ENCODE assay signal across 8 mouse cellular contexts in the genomic region with DNA sequence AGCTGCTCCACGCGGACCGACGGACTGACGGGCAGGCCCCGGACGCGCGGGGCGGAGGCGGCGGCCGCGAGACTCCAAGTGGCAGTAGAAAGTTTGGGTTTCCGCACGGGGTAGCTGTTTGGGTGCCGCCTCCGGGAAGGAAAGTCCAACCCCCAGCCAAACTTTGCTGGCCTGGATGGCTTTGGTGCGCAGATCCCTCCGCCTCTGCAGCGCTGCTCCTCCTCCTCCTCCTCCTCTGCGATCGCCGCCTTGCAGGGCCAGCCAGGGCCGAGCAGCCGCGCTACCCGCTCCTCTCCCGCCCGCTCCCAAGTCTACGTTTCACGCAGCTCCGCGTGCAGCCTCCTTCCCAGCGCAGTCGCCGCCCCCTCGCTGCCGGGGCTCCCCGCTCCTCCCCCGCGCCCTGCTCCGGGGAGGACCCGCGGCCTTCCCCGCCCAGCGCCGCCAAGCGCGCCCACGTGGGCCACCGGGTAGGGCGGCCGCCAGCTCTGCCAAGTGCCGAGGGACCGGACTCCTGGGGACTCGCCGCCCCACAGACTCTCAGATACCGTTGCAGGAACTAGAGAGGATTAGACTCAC. TPM values are rescaled to one million over a fixed set of nuclear protein-coding genes. Genes with fewer than 3 reads are reported as not detected.
DNase-seq lines count a peak whose midpoint lies in the region; ATAC-seq and TF ChIP-seq lines count a peak whose summit lies in the region.

A gene (minus strand): TSS at position 130 of the 576 bp plus-strand sequence.

- H3K4me1 ChIP-seq in G1E (ENCODE audit: insufficient read depth, low read depth, low read length) = no peaks in the 10 kb centered on the region; the same call in 1 of the 2 replicates
- peaks cover 53% of the 10 kb centered on the region for H3K4me1 ChIP-seq in forebrain, embryonic 15.5 days
- H3K4me1 ChIP-seq in lung, adult 2 months (ENCODE audit: control insufficient read depth, insufficient read depth, low read length) = no peaks in the 10 kb centered on the region
- peaks cover 60% of the 10 kb centered on the region for H3K4me1 ChIP-seq in neural tube, embryonic 15.5 days

- H3K4me3 ChIP-seq in G1E (ENCODE audit: low read depth, low read length) = peak within 1 kb of the TSS; percentile 59
- H3K4me3 ChIP-seq in forebrain, embryonic 15.5 days = peak within 1 kb of the TSS; percentile 63
- peak within 1 kb of the TSS; percentile 84 for H3K4me3 ChIP-seq in lung, adult 2 months (replicated peaks; ENCODE audit: extremely low read depth, low read depth, low read length)
- H3K4me3 ChIP-seq in neural tube, embryonic 15.5 days (replicated peaks) = peak within 1 kb of the TSS; percentile 69

- no peak for TF ChIP-seq CTCF in G1E (IDR thresholded peaks at IDR 0.05; ENCODE audit: low read depth, low read length)
- no peak for TF ChIP-seq CTCF in lung, adult 2 months (IDR thresholded peaks at IDR 0.05; ENCODE audit: insufficient read depth, low read length)

- peak; percentile 23 for DNase-seq in G1E (ENCODE audit: low spot score)
- peak; percentile 80 for DNase-seq in cerebellum, adult 11-12 months
- DNase-seq in heart, postnatal 14 days = peak; percentile 94 to 95
- peak; percentile 86 to 90 for DNase-seq in layer of hippocampus, adult 18-20 months (ENCODE audit: low spot score in 2 of 2)
- peak; percentile 89 for DNase-seq in lung, adult 2 months
- DNase-seq in testis, postnatal 10 days (ENCODE audit: low spot score) = peak; percentile 94

- peak within 1 kb of the TSS; percentile 81 for H3K27ac ChIP-seq in forebrain, embryonic 15.5 days (replicated peaks)
- H3K27ac ChIP-seq in neural tube, embryonic 15.5 days (replicated peaks) = peak within 1 kb of the TSS; percentile 84

- no peaks in the 10 kb centered on the region for H3K9me3 ChIP-seq in G1E (replicated peaks)
- H3K9me3 ChIP-seq in forebrain, embryonic 15.5 days = no peaks in the 10 kb centered on the region
- H3K9me3 ChIP-seq in neural tube, embryonic 15.5 days (replicated peaks) = no peaks in the 10 kb centered on the region

- no peaks in the 10 kb centered on the region for H3K36me3 ChIP-seq in G1E (replicated peaks)
- H3K36me3 ChIP-seq in forebrain, embryonic 15.5 days = no peaks in the 10 kb centered on the region
- no peaks in the 10 kb centered on the region for H3K36me3 ChIP-seq in neural tube, embryonic 15.5 days

- peak; percentile 36; the same call in 1 of the 2 replicates for TF ChIP-seq POLR2A in lung, adult 2 months (IDR thresholded peaks at IDR 0.05; ENCODE audit: borderline replicate concordance, extremely low read depth, low read depth, low read length)

- H3K27me3 ChIP-seq in G1E (ENCODE audit: insufficient read depth, low read length) = peaks cover 31% of the 10 kb centered on the region; the same call in 1 of the 2 replicates
- H3K27me3 ChIP-seq in forebrain, embryonic 15.5 days = no peaks in the 10 kb centered on the region
- H3K27me3 ChIP-seq in neural tube, embryonic 15.5 days (replicated peaks) = peaks cover 3% of the 10 kb centered on the region; the same call in 1 of the 2 replicates

- intact Hi-C loops in heart, postnatal 14 days (cut with DNase I) = loop anchor here (5.0 kb wide), 3 partner anchors 51 to 91 kb away; no protein-coding TSS in a partner anchor

- peak; percentile 45 for ATAC-seq in G1E (ENCODE audit: extremely low read depth, insufficient number of reproducible peaks, low FRiP score, poor library complexity, severe bottlenecking)
- peak; percentile 86 for ATAC-seq in forebrain, embryonic 15.5 days (replicated peaks)
- peak; percentile 87 for ATAC-seq in neural tube, embryonic 15.5 days (ENCODE audit: low FRiP score)

- peak within 1 kb of the TSS; percentile 97 for H3K4me2 ChIP-seq in forebrain, embryonic 15.5 days (replicated peaks)
- peak within 1 kb of the TSS; percentile 99 for H3K4me2 ChIP-seq in neural tube, embryonic 15.5 days

- H3K9ac ChIP-seq in forebrain, embryonic 15.5 days (replicated peaks) = peak within 1 kb of the TSS; percentile 58
- peak within 1 kb of the TSS; percentile 68 for H3K9ac ChIP-seq in neural tube, embryonic 15.5 days (replicated peaks)

- 0% methylated on average over 38 of the region's 59 CpGs for WGBS in forebrain, embryonic 15.5 days
- WGBS in lung, adult 2 months = under 1% methylated on average over 59 of the region's 59 CpGs
- 0% methylated on average over 41 of the region's 59 CpGs for WGBS in neural tube, embryonic 15.5 days

RNA-seq across cellular contexts. Expression of the gene that starts here (rescaled TPM):
- total RNA-seq in G1E (2014; fragmentation: Nextera tagmentation) (1.2 and 2.2 TPM in 2 replicates), G1E (2017) (3.2 and 4.8 TPM in 2 replicates)
- polyA plus RNA-seq in G1E (2012) = 0.69 and 0.87 TPM in 2 replicates
- 7.0 and 7.6 TPM in 2 replicates for polyA plus RNA-seq in forebrain, embryonic 15.5 days (2015; fragmentation: Nextera tagmentation; extraction: Ambion mirVana)
- 10 to 100 TPM; 13.2 to 14.8 TPM for total RNA-seq in heart, postnatal 14 days (2021)
- total RNA-seq in layer of hippocampus, adult 18-20 months (2021) = 10 to 100 TPM; 58.2 to 62.5 TPM
- polyA plus RNA-seq in lung, adult 2 months (2012; rRNA removed) = 34.6 and 41.0 TPM in 2 replicates
- polyA plus RNA-seq in neural tube, embryonic 15.5 days (2015; fragmentation: Nextera tagmentation; extraction: Ambion mirVana) = 8.7 and 12.2 TPM in 2 replicates

Comparison
In these comparisons a context has a peak if more than half of its experiments do, and no peak if none do; other contexts are left out.
1. Peak in every context shown above with its lines: DNase-seq, ATAC-seq, H3K4me3 ChIP-seq and H3K27ac ChIP-seq.
2. DNase-seq: peak in every context shown above with its lines; median percentile 94 in heart, postnatal 14 days; 94 in testis, postnatal 10 days; 89 in lung, adult 2 months; 88 in layer of hippocampus, adult 18-20 months; 80 in cerebellum, adult 11-12 months; 23 in G1E.